Mouse (Mus musculus) lung, embryonic 15.5 days (tissue): ENCODE measurements at regions not wholly inside any gene's neighbourhood (a gene's known extent, or its start where the extent isn't known, plus 50 kb on each side); places are given as distances from the start of the nearest gene placed in this dataset.

Experiments used
- ATAC-seq: fragments of 200-750 bp; cut with Nextera tagmentation; 2 replicates; pipeline ENCODE4 v1.8.0; 2017; ENCODE audit warnings: moderate number of reproducible peaks, borderline replicate concordance; ENCODE audit not compliant: low FRiP score, low TSS enrichment; ENCODE audit errors: extremely low read depth
- H3K27ac ChIP-seq: fragments of 300-500 bp; sonication (generic); 2 replicates; pipeline ENCODE4 v1.5.1; 2015; ENCODE audit warnings: moderate library complexity, mild to moderate bottlenecking, inconsistent platforms
- H3K27me3 ChIP-seq: fragments of 300-500 bp; sonication (generic); 2 replicates; pipeline ENCODE4 v1.6.1; 2015; ENCODE audit warnings: inconsistent platforms
- H3K36me3 ChIP-seq: fragments of 300-500 bp; sonication (generic); 2 replicates; pipeline ENCODE4 v1.6.1; 2015; ENCODE audit warnings: inconsistent platforms
- H3K4me1 ChIP-seq: fragments of 300-500 bp; sonication (generic); 2 replicates; pipeline ENCODE4 v1.6.1; 2015; ENCODE audit warnings: inconsistent platforms
- H3K4me2 ChIP-seq: fragments of 300-500 bp; sonication (generic); 2 replicates; pipeline ENCODE4 v1.6.1; 2015; ENCODE audit warnings: inconsistent platforms, mild to moderate bottlenecking, moderate library complexity
- H3K4me3 ChIP-seq: fragments of 300-500 bp; sonication (generic); 2 replicates; pipeline ENCODE4 v1.5.1; 2015; ENCODE audit warnings: mild to moderate bottlenecking, inconsistent platforms
- H3K9ac ChIP-seq: fragments of 300-500 bp; sonication (generic); 2 replicates; pipeline ENCODE4 v1.6.1; 2015; ENCODE audit warnings: inconsistent platforms
- H3K9me3 ChIP-seq: fragments of 300-500 bp; sonication (generic); 2 replicates; pipeline ENCODE4 v1.6.1; 2016; ENCODE audit warnings: inconsistent platforms
- WGBS: fragments of 180-500 bp; shearing (Covaris S2); methylation state at CpG from one replicate; pipeline ENCODE4 v1.1.7; 2015; 5-methylcytosine and 5-hydroxymethylcytosine counted together

DNA sequence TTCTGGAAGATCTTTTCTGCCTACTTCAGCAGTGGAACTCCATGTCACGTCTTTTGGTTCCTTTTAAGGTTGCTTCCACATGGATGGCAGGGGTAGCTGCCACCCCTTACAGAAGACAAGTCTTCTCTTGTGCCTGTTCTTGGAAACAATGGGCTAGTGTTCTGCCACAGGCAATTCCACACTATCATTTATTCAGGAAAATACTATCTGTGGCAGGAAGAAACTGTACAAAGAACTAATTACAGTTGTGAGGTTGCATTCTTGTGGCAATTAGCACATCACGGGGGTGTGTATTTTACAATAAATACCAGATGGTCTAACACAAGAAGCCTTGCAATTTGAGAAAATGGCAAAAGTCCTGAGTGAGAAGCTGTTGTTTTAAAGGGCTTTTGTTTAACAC is 489.8 kb downstream of the Ccdc50 start:
- ATAC-seq: no peak
- no peak overlapping the region for H3K4me2 ChIP-seq
- H3K36me3 ChIP-seq: no peaks in the 10 kb centered on the region
- no peaks in the 10 kb centered on the region for H3K9me3 ChIP-seq
- no peaks in the 10 kb centered on the region for H3K27me3 ChIP-seq
- no peaks in the 10 kb centered on the region for H3K4me1 ChIP-seq
- H3K27ac ChIP-seq: no peak overlapping the region
- WGBS: 53% methylated on average over 2 of the region's 2 CpGs
- no peak overlapping the region for H3K4me3 ChIP-seq
- H3K9ac ChIP-seq: no peak overlapping the region

DNA sequence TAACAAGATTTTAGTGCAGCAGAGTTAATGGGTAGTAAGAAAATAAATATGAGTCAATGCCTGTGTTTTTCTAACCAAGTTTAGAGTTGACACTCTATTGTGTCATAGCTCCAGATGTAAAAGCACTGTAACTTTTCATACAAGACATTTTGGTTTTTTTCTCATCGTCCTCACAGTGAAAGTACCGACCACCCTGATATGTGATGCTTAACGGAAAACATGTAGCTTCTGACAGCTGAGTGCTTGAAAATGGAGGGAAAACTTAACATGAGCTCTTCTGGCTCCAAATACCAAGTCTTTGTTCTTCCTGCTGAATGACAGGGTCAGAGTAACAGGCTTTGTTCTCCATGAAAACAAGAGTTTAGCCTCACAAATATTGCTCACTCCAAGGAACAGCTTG is 490.3 kb downstream of the Ccdc50 start:
- no peak overlapping the region for H3K27ac ChIP-seq
- no peaks in the 10 kb centered on the region for H3K36me3 ChIP-seq
- WGBS: 34% methylated on average over 3 of the region's 3 CpGs
- H3K9ac ChIP-seq: no peak overlapping the region
- H3K4me2 ChIP-seq: no peak overlapping the region
- no peaks in the 10 kb centered on the region for H3K27me3 ChIP-seq
- no peaks in the 10 kb centered on the region for H3K4me1 ChIP-seq
- H3K9me3 ChIP-seq: no peaks in the 10 kb centered on the region
- no peak for ATAC-seq
- no peak overlapping the region for H3K4me3 ChIP-seq

GRCm38 (mm10) chr16:27884363-27884762 is 495.7 kb downstream of the Ccdc50 start:
- no peak overlapping the region for H3K27ac ChIP-seq
- no peaks in the 10 kb centered on the region for H3K27me3 ChIP-seq
- no peak for ATAC-seq
- H3K4me2 ChIP-seq: no peak overlapping the region
- no peak overlapping the region for H3K9ac ChIP-seq
- 48% methylated on average over 2 of the region's 2 CpGs for WGBS
- H3K4me3 ChIP-seq: no peak overlapping the region
- no peaks in the 10 kb centered on the region for H3K4me1 ChIP-seq
- H3K9me3 ChIP-seq: no peaks in the 10 kb centered on the region
- H3K36me3 ChIP-seq: no peaks in the 10 kb centered on the region

- 0% methylated on average over 1 of the region's 2 CpGs for WGBS
- H3K9me3 ChIP-seq: no peaks in the 10 kb centered on the region
- H3K36me3 ChIP-seq: no peaks in the 10 kb centered on the region
- H3K27me3 ChIP-seq: no peaks in the 10 kb centered on the region
- no peak overlapping the region for H3K4me3 ChIP-seq
- H3K4me2 ChIP-seq: no peak overlapping the region
- H3K27ac ChIP-seq: no peak overlapping the region
- ATAC-seq: no peak
- H3K4me1 ChIP-seq: no peaks in the 10 kb centered on the region
- no peak overlapping the region for H3K9ac ChIP-seq
These were observed 517.4 kb downstream of the Ccdc50 start for GRCm38 (mm10) chr16:27906036-27906435.

- Histone ChIP-seq H3K9ac (no peak overlapping the region), H3K27me3 (no peaks in the 10 kb centered on the region), H3K9me3 (no peaks in the 10 kb centered on the region), H3K4me1 (no peaks in the 10 kb centered on the region), H3K27ac (no peak overlapping the region), H3K4me2 (no peak overlapping the region), H3K36me3 (no peaks in the 10 kb centered on the region), H3K4me3 (no peak overlapping the region)
- no peak for ATAC-seq
- WGBS: 91% methylated on average over 1 of the region's 1 CpGs
These were observed 526.8 kb downstream of the Ccdc50 start for GRCm38 (mm10) chr16:27915422-27915821.

- H3K4me3 ChIP-seq: no peak overlapping the region
- no peak overlapping the region for H3K4me2 ChIP-seq
- no peak overlapping the region for H3K27ac ChIP-seq
- no peaks in the 10 kb centered on the region for H3K36me3 ChIP-seq
- H3K9ac ChIP-seq: no peak overlapping the region
- no peaks in the 10 kb centered on the region for H3K27me3 ChIP-seq
- WGBS: 29% methylated on average over 7 of the region's 7 CpGs
- ATAC-seq: no peak
- H3K9me3 ChIP-seq: no peaks in the 10 kb centered on the region
- no peaks in the 10 kb centered on the region for H3K4me1 ChIP-seq
These were observed 537.1 kb downstream of the Ccdc50 start for GRCm38 (mm10) chr16:27925528-27926360.

DNA sequence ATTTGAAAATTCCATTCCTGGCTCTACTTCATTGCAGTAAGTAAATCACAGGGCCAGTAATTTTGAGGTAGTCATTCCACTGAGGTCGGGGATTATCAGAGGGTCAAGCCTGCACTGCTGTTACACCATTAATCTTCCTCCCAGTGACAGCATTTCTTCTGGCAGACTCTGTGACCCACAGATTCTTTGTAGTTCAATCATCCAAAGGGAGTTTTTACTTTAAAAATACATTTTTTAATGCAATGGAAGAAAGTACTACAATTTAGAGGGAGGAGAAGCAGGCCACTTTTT is 537.6 kb downstream of the Ccdc50 start:
- H3K4me3 ChIP-seq: no peak overlapping the region
- 3% methylated on average over 1 of the region's 1 CpGs for WGBS
- H3K36me3 ChIP-seq: no peaks in the 10 kb centered on the region
- no peaks in the 10 kb centered on the region for H3K9me3 ChIP-seq
- ATAC-seq: no peak
- no peak overlapping the region for H3K9ac ChIP-seq
- H3K4me2 ChIP-seq: no peak overlapping the region
- H3K27ac ChIP-seq: no peak overlapping the region
- H3K4me1 ChIP-seq: no peaks in the 10 kb centered on the region
- H3K27me3 ChIP-seq: no peaks in the 10 kb centered on the region

- Histone ChIP-seq H3K27me3 (no peaks in the 10 kb centered on the region), H3K4me2 (no peak overlapping the region), H3K27ac (no peak overlapping the region), H3K9ac (no peak overlapping the region), H3K36me3 (no peaks in the 10 kb centered on the region), H3K9me3 (no peaks in the 10 kb centered on the region), H3K4me1 (no peaks in the 10 kb centered on the region), H3K4me3 (no peak overlapping the region)
- ATAC-seq: no peak
- 46% methylated on average over 3 of the region's 3 CpGs for WGBS
These were observed 560.6 kb downstream of the Ccdc50 start for GRCm38 (mm10) chr16:27949291-27949690.

- Histone ChIP-seq H3K9ac (no peak overlapping the region), H3K4me2 (no peak overlapping the region), H3K4me3 (no peak overlapping the region), H3K27ac (no peak overlapping the region), H3K36me3 (no peaks in the 10 kb centered on the region), H3K9me3 (no peaks in the 10 kb centered on the region), H3K27me3 (no peaks in the 10 kb centered on the region), H3K4me1 (no peaks in the 10 kb centered on the region)
- 28% methylated on average over 3 of the region's 3 CpGs for WGBS
- ATAC-seq: no peak
These were observed 561.1 kb downstream of the Ccdc50 start for GRCm38 (mm10) chr16:27949811-27950210.

DNA sequence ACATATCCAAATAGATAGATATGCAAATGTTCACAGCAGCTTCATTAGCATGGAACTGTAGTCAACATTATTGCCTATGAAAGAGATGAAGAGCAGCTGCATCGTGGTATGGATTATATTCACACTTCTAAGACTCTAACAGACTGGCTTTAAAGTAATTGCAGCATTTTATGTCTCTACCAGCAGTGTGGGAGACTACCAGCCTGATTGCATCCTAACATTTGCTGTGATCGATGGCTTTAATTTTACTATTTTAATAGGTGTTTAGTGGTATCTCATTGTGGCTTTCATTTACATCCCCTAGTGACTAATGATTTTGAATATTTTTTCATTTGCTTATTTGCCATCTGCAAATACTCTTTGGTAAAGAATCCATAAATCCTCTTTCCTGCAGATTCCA is 574.1 kb downstream of the Ccdc50 start:
- 76% methylated on average over 2 of the region's 2 CpGs for WGBS

GRCm38 (mm10) chr16:27978730-27979440 is 590.2 kb downstream of the Ccdc50 start:
- H3K9me3 ChIP-seq: no peaks in the 10 kb centered on the region
- no peak overlapping the region for H3K27ac ChIP-seq
- no peaks in the 10 kb centered on the region for H3K36me3 ChIP-seq
- ATAC-seq: no peak
- no peaks in the 10 kb centered on the region for H3K27me3 ChIP-seq
- no peak overlapping the region for H3K4me2 ChIP-seq
- WGBS: 79% methylated on average over 4 of the region's 4 CpGs
- H3K4me3 ChIP-seq: no peak overlapping the region
- H3K4me1 ChIP-seq: no peaks in the 10 kb centered on the region
- H3K9ac ChIP-seq: no peak overlapping the region

More for the DNA sequence above, 574.1 kb downstream of the Ccdc50 start:
- no peaks in the 10 kb centered on the region for H3K27me3 ChIP-seq
- H3K36me3 ChIP-seq: no peaks in the 10 kb centered on the region
- no peak overlapping the region for H3K4me2 ChIP-seq
- no peak overlapping the region for H3K27ac ChIP-seq
- no peak for ATAC-seq
- no peaks in the 10 kb centered on the region for H3K9me3 ChIP-seq
- H3K9ac ChIP-seq: no peak overlapping the region
- H3K4me3 ChIP-seq: no peak overlapping the region
- H3K4me1 ChIP-seq: no peaks in the 10 kb centered on the region

- Histone ChIP-seq H3K4me2 (no peak overlapping the region), H3K9me3 (no peaks in the 10 kb centered on the region), H3K36me3 (no peaks in the 10 kb centered on the region), H3K9ac (no peak overlapping the region), H3K4me1 (no peaks in the 10 kb centered on the region), H3K27me3 (no peaks in the 10 kb centered on the region), H3K27ac (no peak overlapping the region), H3K4me3 (no peak overlapping the region)
- 57% methylated on average over 6 of the region's 6 CpGs for WGBS
- ATAC-seq: no peak
These were observed 626.7 kb downstream of the Ccdc50 start for GRCm38 (mm10) chr16:28015276-28015897.
